Mouse (Mus musculus) mature B cell (primary cell): Measurements from ENCODE around the gene Adamts13.

Experiments
- in situ Hi-C: fragments of 300-500 bp; cut with MboI; formaldehyde crosslinking; loops from 2 replicates; pipeline ENCODE4 v1.14.3; 2019

Adamts13 gene

GRCm38 (mm10) chr2:26967262-26967661, 6.0 kb upstream of the Adamts13 start:
- in situ Hi-C loops, result no loop called here

- in situ Hi-C loops, result no loop called here
Measured at GRCm38 (mm10) chr2:26973960-26974359, 744 bp downstream of the Adamts13 start.

GRCm38 (mm10) chr2:26980361-26980760, 7.1 kb downstream of the Adamts13 start:
- in situ Hi-C loops, result no loop called here

- in situ Hi-C loops, result no loop called here
Measured at GRCm38 (mm10) chr2:26984179-26984578, 11.0 kb downstream of the Adamts13 start.

GRCm38 (mm10) chr2:26984640-26985039, 11.4 kb downstream of the Adamts13 start:
- in situ Hi-C loops, result no loop called here

- in situ Hi-C loops, result no loop called here
Measured at GRCm38 (mm10) chr2:26993936-26994335, 20.7 kb downstream of the Adamts13 start.

GRCm38 (mm10) chr2:26997498-26997897, 24.3 kb downstream of the Adamts13 start:
- in situ Hi-C loops, result no loop called here

GRCm38 (mm10) chr2:26997993-26998392, 24.8 kb downstream of the Adamts13 start:
- in situ Hi-C loops, result no loop called here

GRCm38 (mm10) chr2:27006255-27006654, 33.0 kb downstream of the Adamts13 start:
- in situ Hi-C loops, result no loop called here

GRCm38 (mm10) chr2:27007701-27008100, 34.5 kb downstream of the Adamts13 start:
- in situ Hi-C loops, result no loop called here

GRCm38 (mm10) chr2:27009714-27010244, 36.6 kb downstream of the Adamts13 start, which contains the start of gene Cacfd1:
Cacfd1 (plus strand) TSS chr2:27009926.
- in situ Hi-C loops, result no loop called here

GRCm38 (mm10) chr2:27017802-27018201, 44.6 kb downstream of the Adamts13 start:
- in situ Hi-C loops, result no loop called here

- in situ Hi-C loops, result no loop called here
Measured at GRCm38 (mm10) chr2:27019530-27019929, 46.3 kb downstream of the Adamts13 start.

GRCm38 (mm10) chr2:27021103-27021502, 47.9 kb downstream of the Adamts13 start:
- in situ Hi-C loops, result no loop called here

GRCm38 (mm10) chr2:27022612-27023011, 49.4 kb downstream of the Adamts13 start:
- in situ Hi-C loops, result no loop called here

GRCm38 (mm10) chr2:27024136-27024535, 50.9 kb downstream of the Adamts13 start:
- in situ Hi-C loops, result no loop called here

GRCm38 (mm10) chr2:27025545-27025944, 52.3 kb downstream of the Adamts13 start:
- in situ Hi-C loops, result no loop called here

GRCm38 (mm10) chr2:27026332-27026731, 53.1 kb downstream of the Adamts13 start:
- in situ Hi-C loops, result no loop called here

GRCm38 (mm10) chr2:27026857-27027617, 53.8 kb downstream of the Adamts13 start:
- in situ Hi-C loops, result no loop called here

GRCm38 (mm10) chr2:27027618-27028436, 54.6 kb downstream of the Adamts13 start, which contains the start of gene Slc2a6:
Slc2a6 (minus strand) TSS chr2:27027998.
- in situ Hi-C loops, result no loop called here

GRCm38 (mm10) chr2:27028437-27029015, 55.3 kb downstream of the Adamts13 start:
- in situ Hi-C loops, result no loop called here

GRCm38 (mm10) chr2:27032361-27032760, 59.1 kb downstream of the Adamts13 start:
- in situ Hi-C loops, result loop anchor here (10.0 kb wide), 1 partner anchor 98 kb away; the partner anchor contains the start of genes Stkld1 and Surf4
